Mouse (Mus musculus): Measurements from ENCODE around the gene Asic2. TPM values are rescaled to one million over a fixed set of nuclear protein-coding genes. Genes with fewer than 3 reads are reported as not detected.

Asic2 gene
- polyA plus RNA-seq, 1 experiment from 2014 or later = not detected

DNA sequence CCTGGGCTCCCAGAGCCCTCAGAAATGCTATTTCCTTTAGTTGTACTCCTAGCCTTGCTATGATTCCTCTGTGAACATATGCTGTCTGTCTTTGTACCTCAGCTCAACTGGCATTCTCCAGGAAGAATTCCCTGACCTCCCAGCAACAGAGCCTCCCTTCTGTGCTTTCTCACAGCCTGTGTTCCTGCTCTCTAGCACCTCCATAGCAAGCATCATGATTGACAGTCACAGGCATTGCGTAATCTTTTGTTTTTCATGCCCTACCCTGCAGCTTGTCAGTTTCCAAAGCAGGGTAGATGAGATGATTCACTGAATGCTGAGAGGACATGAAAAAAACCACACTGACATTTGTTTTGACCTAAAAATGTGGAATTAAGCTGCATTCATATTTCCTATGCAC, 445.3 kb downstream of the Asic2 start:
- no peak for TF ChIP-seq CTCF (IDR thresholded peaks at IDR 0.05; ENCODE audit: low read depth)
- TF ChIP-seq EP300 (IDR thresholded peaks at IDR 0.05; ENCODE audit: low read depth) = no peak
- Histone ChIP-seq H3K4me1 (ENCODE audit: insufficient read depth) (no peaks in the 10 kb centered on the region), H3K4me2 (ENCODE audit: low read depth, low read length) (no peak overlapping the region), H3K4me3 (ENCODE audit: low read depth, low read length) (no peak overlapping the region), H3K36me3 (replicated peaks; ENCODE audit: insufficient read depth, low read length) (no peaks in the 10 kb centered on the region), H3K27me3 (ENCODE audit: insufficient read depth, low read length) (no peaks in the 10 kb centered on the region), H3K9me3 (ENCODE audit: low read length) (no peaks in the 10 kb centered on the region), H3K27ac (ENCODE audit: low read depth) (no peak overlapping the region), H3K9ac (replicated peaks) (no peak overlapping the region)
- ATAC-seq (no peak), DNase-seq (no peak)
- 65% methylated on average over 1 of the region's 1 CpGs for WGBS (ENCODE audit: insufficient replicate concordance)

DNA sequence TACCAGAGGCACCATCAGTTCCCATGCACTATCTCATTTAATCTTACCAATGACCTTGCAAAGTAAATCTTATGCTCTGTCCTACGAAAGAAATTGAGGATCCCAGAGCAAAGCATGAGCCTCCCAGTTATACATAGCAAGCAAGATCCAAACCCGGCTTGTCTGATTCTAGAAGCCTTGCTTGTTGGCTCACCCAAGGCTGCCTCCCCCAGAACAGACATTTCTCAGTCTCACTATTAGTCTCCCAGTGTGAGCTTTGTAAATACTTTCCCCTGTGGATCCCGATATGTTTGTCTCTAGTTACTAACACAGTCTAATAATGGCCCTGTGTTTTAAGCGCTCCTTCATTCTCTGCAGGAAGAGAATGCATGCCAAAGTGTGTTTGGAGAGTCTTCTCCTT, 446.4 kb downstream of the Asic2 start:
- H3K9me3 ChIP-seq (ENCODE audit: low read length) = no peaks in the 10 kb centered on the region
- no peak for TF ChIP-seq EP300 (IDR thresholded peaks at IDR 0.05; ENCODE audit: low read depth)
- no peak for TF ChIP-seq CTCF (IDR thresholded peaks at IDR 0.05; ENCODE audit: low read depth)
- no peaks in the 10 kb centered on the region for H3K4me1 ChIP-seq (ENCODE audit: insufficient read depth)
- no peak overlapping the region for H3K4me2 ChIP-seq (ENCODE audit: low read depth, low read length)
- 73% methylated on average over 4 of the region's 4 CpGs for WGBS (ENCODE audit: insufficient replicate concordance)
- H3K9ac ChIP-seq (replicated peaks) = no peak overlapping the region
- no peak overlapping the region for H3K27ac ChIP-seq (ENCODE audit: low read depth)
- H3K4me3 ChIP-seq (ENCODE audit: low read depth, low read length) = no peak overlapping the region
- no peaks in the 10 kb centered on the region for H3K36me3 ChIP-seq (replicated peaks; ENCODE audit: insufficient read depth, low read length)
- H3K27me3 ChIP-seq (ENCODE audit: insufficient read depth, low read length) = no peaks in the 10 kb centered on the region
- ATAC-seq (no peak), DNase-seq (no peak)

DNA sequence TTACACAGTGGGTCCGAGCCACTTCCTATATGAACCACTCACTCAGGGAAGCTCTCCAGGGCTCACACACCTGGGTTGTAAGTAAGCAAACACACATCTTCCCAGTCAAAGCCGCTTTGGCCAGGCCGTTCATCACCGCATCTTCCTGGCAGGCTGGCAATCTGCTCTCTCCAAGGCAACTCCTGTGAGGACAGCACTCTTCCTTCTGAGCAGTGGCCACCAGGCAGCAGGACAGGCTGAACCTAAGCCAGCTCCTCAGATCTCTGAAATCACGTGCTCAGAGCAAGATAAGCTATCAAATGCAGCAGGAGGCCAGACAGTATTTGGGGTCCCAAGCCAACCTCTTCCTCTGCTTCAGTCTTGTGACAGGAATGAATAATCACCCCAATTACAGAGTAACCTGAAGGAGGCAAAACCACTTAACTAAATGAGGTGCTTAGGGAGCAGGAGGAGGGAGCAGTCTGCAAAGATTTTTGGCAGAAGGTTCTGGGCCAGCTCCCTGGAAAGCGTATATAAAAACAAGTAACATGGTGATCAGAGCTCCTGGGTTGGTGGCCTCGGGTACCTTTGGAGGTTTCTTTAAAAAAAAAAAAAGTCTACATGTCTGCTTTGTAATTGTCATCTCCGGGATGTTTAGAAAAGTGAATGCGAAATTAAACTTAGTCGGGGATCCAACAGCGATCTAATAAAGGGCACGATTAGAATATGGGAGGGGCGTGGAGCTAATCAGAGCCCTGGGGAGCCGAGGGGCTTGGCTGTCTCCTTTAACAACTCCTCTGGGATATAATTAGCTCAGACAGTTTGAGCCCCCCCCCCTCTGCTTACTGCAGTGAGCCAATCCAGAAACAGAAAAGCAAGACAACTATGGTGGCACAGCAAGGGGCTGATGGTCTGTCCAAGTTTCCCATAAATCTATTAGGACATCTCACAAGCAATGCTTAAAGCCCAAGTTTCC, 450.0 kb downstream of the Asic2 start:
- 38% methylated on average over 14 of the region's 14 CpGs for WGBS (ENCODE audit: insufficient replicate concordance)
- TF ChIP-seq CTCF (IDR thresholded peaks at IDR 0.05; ENCODE audit: low read depth) (no peak), EP300 (IDR thresholded peaks at IDR 0.05; ENCODE audit: low read depth) (no peak)
- H3K27ac ChIP-seq (ENCODE audit: low read depth) = no peak overlapping the region
- no peak for DNase-seq
- H3K4me3 ChIP-seq (ENCODE audit: low read depth, low read length) = no peak overlapping the region
- no peak overlapping the region for H3K4me2 ChIP-seq (ENCODE audit: low read depth, low read length)
- no peak overlapping the region for H3K9ac ChIP-seq (replicated peaks)
- no peaks in the 10 kb centered on the region for H3K4me1 ChIP-seq (ENCODE audit: insufficient read depth)
- ATAC-seq = no peak
- H3K36me3 ChIP-seq (replicated peaks; ENCODE audit: insufficient read depth, low read length) = no peaks in the 10 kb centered on the region
- H3K27me3 ChIP-seq (ENCODE audit: insufficient read depth, low read length) = no peaks in the 10 kb centered on the region
- no peaks in the 10 kb centered on the region for H3K9me3 ChIP-seq (ENCODE audit: low read length)

DNA sequence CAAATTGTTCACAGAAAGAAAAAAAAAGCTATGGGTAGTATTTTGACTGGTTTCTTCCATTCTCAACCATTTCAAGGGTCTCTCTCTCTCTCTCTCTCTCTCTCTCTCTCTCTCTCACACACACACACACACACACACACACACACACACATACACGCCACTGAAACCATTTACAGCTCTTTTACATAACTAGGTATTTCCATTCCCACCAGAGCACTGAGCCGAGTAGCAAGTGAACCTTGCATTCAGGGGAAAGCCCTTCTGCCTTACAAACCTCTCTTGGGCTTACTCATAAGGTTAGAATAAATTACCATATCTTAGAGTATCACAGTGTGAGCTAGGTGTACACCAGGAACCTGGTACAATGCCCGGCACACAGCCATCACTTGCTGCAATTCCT, 452.5 kb downstream of the Asic2 start:
- TF ChIP-seq CTCF (IDR thresholded peaks at IDR 0.05; ENCODE audit: low read depth) = no peak
- no peak for TF ChIP-seq EP300 (IDR thresholded peaks at IDR 0.05; ENCODE audit: low read depth)
- no peaks in the 10 kb centered on the region for H3K27me3 ChIP-seq (ENCODE audit: insufficient read depth, low read length)
- no peaks in the 10 kb centered on the region for H3K9me3 ChIP-seq (ENCODE audit: low read length)
- no peak overlapping the region for H3K27ac ChIP-seq (ENCODE audit: low read depth)
- H3K4me1 ChIP-seq (ENCODE audit: insufficient read depth) = no peaks in the 10 kb centered on the region
- no peak overlapping the region for H3K4me2 ChIP-seq (ENCODE audit: low read depth, low read length)
- DNase-seq (no peak), ATAC-seq (no peak)
- no peak overlapping the region for H3K9ac ChIP-seq (replicated peaks)
- H3K36me3 ChIP-seq (replicated peaks; ENCODE audit: insufficient read depth, low read length) = no peaks in the 10 kb centered on the region
- 75% methylated on average over 3 of the region's 3 CpGs for WGBS (ENCODE audit: insufficient replicate concordance)
- H3K4me3 ChIP-seq (ENCODE audit: low read depth, low read length) = no peak overlapping the region

GRCm38 (mm10) chr11:81512434-81512833, 455.8 kb downstream of the Asic2 start:
- no peak for DNase-seq
- Histone ChIP-seq H3K4me2 (ENCODE audit: low read depth, low read length) (no peak overlapping the region), H3K9me3 (ENCODE audit: low read length) (no peaks in the 10 kb centered on the region), H3K27me3 (ENCODE audit: insufficient read depth, low read length) (no peaks in the 10 kb centered on the region), H3K4me3 (ENCODE audit: low read depth, low read length) (no peak overlapping the region), H3K36me3 (replicated peaks; ENCODE audit: insufficient read depth, low read length) (no peaks in the 10 kb centered on the region), H3K4me1 (ENCODE audit: insufficient read depth) (no peaks in the 10 kb centered on the region), H3K9ac (replicated peaks) (no peak overlapping the region), H3K27ac (ENCODE audit: low read depth) (no peak overlapping the region)
- TF ChIP-seq CTCF (IDR thresholded peaks at IDR 0.05; ENCODE audit: low read depth) (no peak), EP300 (IDR thresholded peaks at IDR 0.05; ENCODE audit: low read depth) (no peak)
- 76% methylated on average over 10 of the region's 10 CpGs for WGBS (ENCODE audit: insufficient replicate concordance)
- no peak for ATAC-seq

- H3K4me2 ChIP-seq (ENCODE audit: low read depth, low read length) = no peak overlapping the region
- TF ChIP-seq CTCF (IDR thresholded peaks at IDR 0.05; ENCODE audit: low read depth) (no peak), EP300 (IDR thresholded peaks at IDR 0.05; ENCODE audit: low read depth) (no peak)
- no peaks in the 10 kb centered on the region for H3K9me3 ChIP-seq (ENCODE audit: low read length)
- no peaks in the 10 kb centered on the region for H3K4me1 ChIP-seq (ENCODE audit: insufficient read depth)
- H3K4me3 ChIP-seq (ENCODE audit: low read depth, low read length) = no peak overlapping the region
- DNase-seq (no peak), ATAC-seq (no peak)
- no peaks in the 10 kb centered on the region for H3K27me3 ChIP-seq (ENCODE audit: insufficient read depth, low read length)
- WGBS (ENCODE audit: insufficient replicate concordance) = 55% methylated on average over 4 of the region's 4 CpGs
- no peak overlapping the region for H3K9ac ChIP-seq (replicated peaks)
- H3K27ac ChIP-seq (ENCODE audit: low read depth) = no peak overlapping the region
- no peaks in the 10 kb centered on the region for H3K36me3 ChIP-seq (replicated peaks; ENCODE audit: insufficient read depth, low read length)
Measured at GRCm38 (mm10) chr11:81511401-81511800, 456.9 kb downstream of the Asic2 start.
